In the genomic region with DNA sequence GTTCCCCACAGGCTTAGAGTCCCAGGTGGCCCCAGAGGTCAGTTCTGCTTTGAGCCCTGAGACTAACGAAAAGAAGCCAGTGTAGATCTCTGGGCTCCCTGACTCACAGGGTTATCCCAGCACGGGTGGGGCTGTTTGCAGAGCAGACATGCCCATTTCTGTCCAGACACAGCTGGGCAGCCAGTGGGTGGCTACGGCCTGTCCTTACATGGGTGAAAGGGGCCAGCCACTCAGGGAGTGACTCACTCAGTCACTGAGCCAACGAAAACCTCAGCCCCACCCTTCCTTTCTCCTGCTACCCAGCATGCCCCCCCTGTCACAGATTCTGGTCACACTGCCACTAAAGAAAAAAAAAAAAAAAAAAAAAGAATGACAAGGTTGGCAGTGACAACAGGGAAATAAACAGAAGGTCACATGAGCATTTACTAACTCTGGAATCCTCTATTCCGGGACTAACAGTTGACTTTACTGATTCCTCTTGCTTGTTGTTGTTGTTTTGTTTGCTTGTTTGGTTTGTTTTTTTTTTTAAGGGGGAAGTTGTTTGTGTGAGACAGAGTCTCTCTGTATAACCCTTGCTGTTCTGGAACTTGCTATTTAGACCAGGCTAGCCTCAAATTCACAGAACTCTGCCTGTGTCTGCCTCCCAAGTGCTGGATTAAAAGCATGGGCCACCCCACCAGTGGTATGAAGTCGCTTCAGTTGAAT, we compare ENCODE assay signal across 8 mouse cellular contexts. TPM values are rescaled to one million over a fixed set of nuclear protein-coding genes. Genes with fewer than 3 reads are reported as not detected.
DNase-seq lines count a peak whose midpoint lies in the region; ATAC-seq and TF ChIP-seq lines count a peak whose summit lies in the region.

No protein-coding gene starts in this region.

- peak in 1 of 2 experiments; percentile 46 for DNase-seq in layer of hippocampus, adult 2 months (ENCODE audit: low spot score in 2 of 2)
- DNase-seq in layer of hippocampus, adult 9-10 months (ENCODE audit: low spot score), result no peak
- DNase-seq in gastrocnemius, postnatal 10 days, result peak; percentile 74
- DNase-seq in lung, adult 18-20 months, result peak; percentile 97 to 98
- DNase-seq in spleen, adult 2 months (ENCODE audit: low read depth in 1 of 2, low spot score in 2 of 2), result peak; percentile 82 to 84
- DNase-seq in forebrain, embryonic 11.5 days (ENCODE audit: low spot score), result no peak

- peak; percentile 40 for ATAC-seq in activated CD4-positive, CD25-positive, alpha-beta regulatory T cell, adult 4 months
- ATAC-seq in intestine, postnatal 0 days, result peak; percentile 65
- ATAC-seq in forebrain, embryonic 11.5 days (replicated peaks; ENCODE audit: low FRiP score), result no peak

- H3K27me3 ChIP-seq in intestine, postnatal 0 days (replicated peaks; ENCODE audit: control insufficient read depth, insufficient read depth, low read length), result peaks cover 16% of the 10 kb centered on the region
- H3K27me3 ChIP-seq in spleen, adult 2 months (ENCODE audit: control insufficient read depth, insufficient read depth, low read length), result no peaks in the 10 kb centered on the region
- H3K27me3 ChIP-seq in forebrain, embryonic 11.5 days (ENCODE audit: control insufficient read depth, insufficient read depth, low read length), result no peaks in the 10 kb centered on the region; the same call in 1 of the 2 replicates

- WGBS in intestine, postnatal 0 days, result 35% methylated on average over 6 of the region's 6 CpGs
- WGBS in spleen, adult 2 months, result 5% methylated on average over 6 of the region's 6 CpGs
- WGBS in forebrain, embryonic 11.5 days, result 65% methylated on average over 6 of the region's 6 CpGs

- H3K36me3 ChIP-seq in intestine, postnatal 0 days (ENCODE audit: control insufficient read depth, insufficient read depth), result no peaks in the 10 kb centered on the region
- H3K36me3 ChIP-seq in spleen, adult 2 months (ENCODE audit: control insufficient read depth, insufficient read depth, low read length), result no peaks in the 10 kb centered on the region
- H3K36me3 ChIP-seq in forebrain, embryonic 11.5 days (ENCODE audit: control insufficient read depth, insufficient read depth, low read length), result no peaks in the 10 kb centered on the region

- no peaks in the 10 kb centered on the region for H3K9me3 ChIP-seq in intestine, postnatal 0 days (ENCODE audit: control insufficient read depth)
- no peaks in the 10 kb centered on the region for H3K9me3 ChIP-seq in forebrain, embryonic 11.5 days (ENCODE audit: control insufficient read depth, low read length)

- H3K9ac ChIP-seq in intestine, postnatal 0 days (ENCODE audit: low read depth, low read length), result no peak overlapping the region
- no peak overlapping the region for H3K9ac ChIP-seq in forebrain, embryonic 11.5 days (ENCODE audit: low read length)

- TF ChIP-seq CTCF in layer of hippocampus, adult 2 months (conservative IDR thresholded peaks at IDR 0.05), result no peak
- peak; percentile 6; the same call in 1 of the 2 replicates for TF ChIP-seq CTCF in intestine, postnatal 0 days (IDR thresholded peaks at IDR 0.05; ENCODE audit: low read depth)
- TF ChIP-seq CTCF in spleen, adult 2 months (IDR thresholded peaks at IDR 0.05; ENCODE audit: extremely low read depth, insufficient read depth, insufficient read length, insufficient replicate concordance), result no peak

- no peak overlapping the region for H3K4me3 ChIP-seq in layer of hippocampus, adult 2 months
- no peak overlapping the region for H3K4me3 ChIP-seq in intestine, postnatal 0 days (ENCODE audit: low read depth, low read length)
- H3K4me3 ChIP-seq in spleen, adult 2 months (ENCODE audit: extremely low read depth, insufficient read depth, insufficient read length), result no peak overlapping the region
- no peak overlapping the region for H3K4me3 ChIP-seq in forebrain, embryonic 11.5 days (ENCODE audit: low read depth, low read length)

- peak overlapping the region; percentile 84 for H3K27ac ChIP-seq in layer of hippocampus, adult 2 months
- peak overlapping the region; percentile 35 for H3K27ac ChIP-seq in intestine, postnatal 0 days (ENCODE audit: low read depth, low read length)
- H3K27ac ChIP-seq in spleen, adult 2 months (ENCODE audit: insufficient read depth, low read length), result peak overlapping the region; percentile 97
- no peak overlapping the region for H3K27ac ChIP-seq in forebrain, embryonic 11.5 days (ENCODE audit: low read depth, low read length)

- no peak overlapping the region for H3K4me2 ChIP-seq in intestine, postnatal 0 days (replicated peaks; ENCODE audit: low read depth)
- H3K4me2 ChIP-seq in forebrain, embryonic 11.5 days (ENCODE audit: low read depth, low read length, severe bottlenecking), result no peak overlapping the region

- no peak; the same call in 1 of the 2 replicates for TF ChIP-seq POLR2A in spleen, adult 2 months (IDR thresholded peaks at IDR 0.05; ENCODE audit: low read depth, low read length)

- H3K4me1 ChIP-seq in intestine, postnatal 0 days (replicated peaks; ENCODE audit: control insufficient read depth, insufficient read depth, low read length), result peaks cover 3% of the 10 kb centered on the region; the same call in 1 of the 2 replicates
- peaks cover 47% of the 10 kb centered on the region for H3K4me1 ChIP-seq in spleen, adult 2 months (ENCODE audit: control insufficient read depth, insufficient read depth, insufficient read length)
- H3K4me1 ChIP-seq in forebrain, embryonic 11.5 days (replicated peaks; ENCODE audit: control insufficient read depth, insufficient read depth, low read length), result peaks cover 23% of the 10 kb centered on the region

RNA-seq across cellular contexts. Expression of a gene that starts 50.7 kb away (rescaled TPM):
- 10 to 100 TPM; 69.8 to 70.2 TPM for total RNA-seq in layer of hippocampus, adult 2 months (2021)
- 10 to 100 TPM in 1 of 2 experiments, 1 to 10 TPM in 1; 8.6 to 13.6 TPM for polyA plus RNA-seq in activated CD4-positive, CD25-positive, alpha-beta regulatory T cell, adult 4 months (2017; shearing (Covaris generic))
- total RNA-seq in gastrocnemius, postnatal 10 days (2021), result 10 to 100 TPM; 42.9 to 46.7 TPM
- 10.0 and 10.7 TPM in 2 replicates for polyA plus RNA-seq in intestine, postnatal 0 days (2015; fragmentation: Nextera tagmentation; extraction: Ambion mirVana)
- polyA plus RNA-seq in spleen, adult 2 months (2012; rRNA removed), result 33.2 and 50.3 TPM in 2 replicates
- polyA plus RNA-seq in forebrain, embryonic 11.5 days (2014; fragmentation: Nextera tagmentation; extraction: Ambion mirVana), result 40.3 and 42.7 TPM in 2 replicates

Comparison
In these comparisons a context has a peak if more than half of its experiments do, and no peak if none do; other contexts are left out.
1. DNase-seq: peak in gastrocnemius, postnatal 10 days (single experiment), lung, adult 18-20 months (2 of 2) and spleen, adult 2 months (2 of 2); none in layer of hippocampus, adult 9-10 months (single experiment) and forebrain, embryonic 11.5 days (single experiment).